Mouse (Mus musculus) cortical plate, adult 2 months (tissue): Measurements from ENCODE around the gene Pcdh9. TPM values are rescaled to one million over a fixed set of nuclear protein-coding genes. Genes with fewer than 3 reads are reported as not detected.

ENCODE experiments used
- H3K27ac ChIP-seq: fragments of 200-500 bp; 2 replicates; pipeline ENCODE4 v1.5.1; 2012; ENCODE audit warnings: low read length, control low read depth, inconsistent platforms; ENCODE audit not compliant: insufficient read depth
- H3K4me1 ChIP-seq: fragments of 200-500 bp; 2 replicates; pipeline ENCODE4 v1.6.1; 2011; ENCODE audit warnings: low read length; ENCODE audit not compliant: control insufficient read depth, insufficient read depth
- H3K4me3 ChIP-seq: fragments of 200-500 bp; 2 replicates; pipeline ENCODE4 v1.5.1; 2011; ENCODE audit warnings: mild to moderate bottlenecking, low read length, control low read depth; ENCODE audit not compliant: insufficient read depth
- CTCF ChIP-seq: fragments of 200-500 bp; IDR thresholded peaks from 2 replicates; pipeline ENCODE4 v1.5.1; 2011; ENCODE audit warnings: mild to moderate bottlenecking, control low read depth, low read length; ENCODE audit not compliant: insufficient read depth; ENCODE audit errors: extremely low read depth
- POLR2A ChIP-seq: fragments of 200-500 bp; IDR thresholded peaks from 2 replicates; pipeline ENCODE4 v1.6.1; 2011; ENCODE audit warnings: mild to moderate bottlenecking, low read length, control low read depth; ENCODE audit not compliant: insufficient read depth; ENCODE audit errors: extremely low read depth
- polyA plus RNA-seq: library from polyadenylated mRNA; depleted of rRNA; stranded (reverse); fragments of >200 nt; gene quantifications from 2 replicates; pipeline ENCODE4 v1.2.3, GENCODE M21; 2012

Pcdh9 gene
- polyA plus RNA-seq, 1 experiment, result 68.3 TPM

- no peaks in the 10 kb centered on the region for H3K4me1 ChIP-seq
- no peak overlapping the region for H3K27ac ChIP-seq
- no peak overlapping the region for H3K4me3 ChIP-seq
- TF ChIP-seq CTCF (no peak), POLR2A (no peak)
Measured at GRCm38 (mm10) chr14:93143414-93143813, 747.1 kb downstream of the Pcdh9 start.

GRCm38 (mm10) chr14:93142076-93142475 lies 748.4 kb downstream of the Pcdh9 start:
- no peak for TF ChIP-seq CTCF
- TF ChIP-seq POLR2A, result no peak
- H3K4me1 ChIP-seq, result no peaks in the 10 kb centered on the region
- no peak overlapping the region for H3K4me3 ChIP-seq
- H3K27ac ChIP-seq, result no peak overlapping the region

- no peak overlapping the region for H3K27ac ChIP-seq
Measured at GRCm38 (mm10) chr14:93126993-93127392, 763.5 kb downstream of the Pcdh9 start.

GRCm38 (mm10) chr14:93102755-93103154 lies 787.7 kb downstream of the Pcdh9 start:
- no peak overlapping the region for H3K4me3 ChIP-seq
- no peak for TF ChIP-seq CTCF
- no peak for TF ChIP-seq POLR2A
- no peaks in the 10 kb centered on the region for H3K4me1 ChIP-seq
- no peak overlapping the region for H3K27ac ChIP-seq

More at GRCm38 (mm10) chr14:93126993-93127392, 763.5 kb downstream of the Pcdh9 start:
- Histone ChIP-seq H3K4me3 (no peak overlapping the region), H3K4me1 (no peaks in the 10 kb centered on the region)
- no peak for TF ChIP-seq POLR2A
- TF ChIP-seq CTCF, result no peak

- Histone ChIP-seq H3K27ac (no peak overlapping the region), H3K4me1 (peaks cover 2% of the 10 kb centered on the region; the same call in 1 of the 2 replicates), H3K4me3 (no peak overlapping the region)
- TF ChIP-seq CTCF, result no peak
- TF ChIP-seq POLR2A, result no peak
Measured at GRCm38 (mm10) chr14:93095081-93095480, 795.4 kb downstream of the Pcdh9 start.

- Histone ChIP-seq H3K4me1 (peaks cover 2% of the 10 kb centered on the region; the same call in 1 of the 2 replicates), H3K4me3 (no peak overlapping the region), H3K27ac (no peak overlapping the region)
- TF ChIP-seq CTCF (no peak), POLR2A (no peak)
Measured at GRCm38 (mm10) chr14:93092806-93093205, 797.7 kb downstream of the Pcdh9 start.

GRCm38 (mm10) chr14:93085646-93086045 lies 804.8 kb downstream of the Pcdh9 start:
- Histone ChIP-seq H3K27ac (no peak overlapping the region), H3K4me1 (no peaks in the 10 kb centered on the region), H3K4me3 (no peak overlapping the region)
- TF ChIP-seq POLR2A (no peak), CTCF (no peak)

- H3K4me3 ChIP-seq, result no peak overlapping the region
- no peak overlapping the region for H3K27ac ChIP-seq
- TF ChIP-seq CTCF (no peak), POLR2A (no peak)
Measured at GRCm38 (mm10) chr14:93083140-93083539, 807.3 kb downstream of the Pcdh9 start.

GRCm38 (mm10) chr14:93080910-93081309 lies 809.6 kb downstream of the Pcdh9 start:
- Histone ChIP-seq H3K4me1 (no peaks in the 10 kb centered on the region), H3K4me3 (no peak overlapping the region), H3K27ac (no peak overlapping the region)
- TF ChIP-seq POLR2A (no peak), CTCF (no peak)

More at GRCm38 (mm10) chr14:93083140-93083539, 807.3 kb downstream of the Pcdh9 start:
- H3K4me1 ChIP-seq, result no peaks in the 10 kb centered on the region

- TF ChIP-seq POLR2A (no peak), CTCF (no peak)
- Histone ChIP-seq H3K4me1 (peaks cover 3% of the 10 kb centered on the region; the same call in 1 of the 2 replicates), H3K27ac (no peak overlapping the region), H3K4me3 (no peak overlapping the region)
Measured at GRCm38 (mm10) chr14:93075761-93076160, 814.7 kb downstream of the Pcdh9 start.

GRCm38 (mm10) chr14:93072346-93072745 lies 818.1 kb downstream of the Pcdh9 start:
- H3K4me3 ChIP-seq, result no peak overlapping the region
- H3K27ac ChIP-seq, result no peak overlapping the region
- TF ChIP-seq CTCF (no peak), POLR2A (no peak)
- H3K4me1 ChIP-seq, result peaks cover 4% of the 10 kb centered on the region
